Mouse (Mus musculus) kidney, embryonic 16.5 days (tissue): ENCODE measurements around the gene Bcl2. TPM values are rescaled to one million over a fixed set of nuclear protein-coding genes. Genes with fewer than 3 reads are reported as not detected.

Experiments
- ATAC-seq: fragments of 200-750 bp; cut with Nextera tagmentation; 2 replicates; pipeline ENCODE4 v1.8.0; 2017; ENCODE audit warnings: moderate TSS enrichment; ENCODE audit not compliant: low FRiP score, low TSS enrichment
- H3K27ac ChIP-seq: fragments of 300-500 bp; sonication (generic); 2 replicates; pipeline ENCODE4 v1.5.1; 2014; ENCODE audit warnings: low read length
- H3K27me3 ChIP-seq: fragments of 300-500 bp; sonication (generic); 2 replicates; pipeline ENCODE4 v1.6.1; 2014; ENCODE audit warnings: low read length, control low read depth, mixed read lengths; ENCODE audit not compliant: insufficient read depth
- H3K36me3 ChIP-seq: fragments of 300-500 bp; sonication (generic); 2 replicates; pipeline ENCODE4 v1.6.1; 2014; ENCODE audit warnings: low read length, control low read depth, mixed read lengths; ENCODE audit not compliant: insufficient read depth
- H3K4me1 ChIP-seq: fragments of 300-500 bp; sonication (generic); 2 replicates; pipeline ENCODE4 v1.6.1; 2014; ENCODE audit warnings: low read length, control low read depth, mixed read lengths; ENCODE audit not compliant: insufficient read depth
- H3K4me2 ChIP-seq: fragments of 300-500 bp; sonication (generic); replicated peaks from 2 replicates; pipeline ENCODE4 v1.6.1; 2014; ENCODE audit warnings: low read depth, low read length
- H3K4me3 ChIP-seq: fragments of 300-500 bp; sonication (generic); 2 replicates; pipeline ENCODE4 v1.5.1; 2014; ENCODE audit warnings: mild to moderate bottlenecking, low read length
- H3K9ac ChIP-seq: fragments of 300-500 bp; sonication (generic); replicated peaks from 2 replicates; pipeline ENCODE4 v1.6.1; 2014; ENCODE audit warnings: low read length
- H3K9me3 ChIP-seq: fragments of 300-500 bp; sonication (generic); 2 replicates; pipeline ENCODE4 v1.6.1; 2016; ENCODE audit warnings: low read length, control low read depth
- WGBS: fragments of 180-500 bp; shearing (Covaris S2); extraction: QIAGEN DNeasy Blood & Tissue Kit; methylation state at CpG from one replicate; pipeline ENCODE4 v1.1.7; 2014; 5-methylcytosine and 5-hydroxymethylcytosine counted together
- polyA plus RNA-seq: library from polyadenylated mRNA; unstranded; fragments of >200 nt; fragmentation: Nextera tagmentation; extraction: Ambion mirVana; gene quantifications from 2 replicates; pipeline ENCODE4 v1.2.1, GENCODE M21; 2015

Gene Bcl2
- polyA plus RNA-seq, 1 experiment from 2014 or later: 20.4 TPM

GRCm38 (mm10) chr1:106585349-106585748 is 128.7 kb downstream of the Bcl2 start:
- peak overlapping the region; percentile 97 for H3K27ac ChIP-seq
- H3K4me1 ChIP-seq: peaks cover 56% of the 10 kb centered on the region
- H3K36me3 ChIP-seq: no peaks in the 10 kb centered on the region
- H3K4me2 ChIP-seq: no peak overlapping the region
- no peak for ATAC-seq
- no peaks in the 10 kb centered on the region for H3K9me3 ChIP-seq
- no peaks in the 10 kb centered on the region for H3K27me3 ChIP-seq
- no peak overlapping the region for H3K9ac ChIP-seq
- H3K4me3 ChIP-seq: no peak overlapping the region

GRCm38 (mm10) chr1:106584824-106585223 is 129.2 kb downstream of the Bcl2 start:
- H3K36me3 ChIP-seq: no peaks in the 10 kb centered on the region
- no peaks in the 10 kb centered on the region for H3K27me3 ChIP-seq
- H3K9ac ChIP-seq: no peak overlapping the region
- peak overlapping the region; percentile 97 for H3K27ac ChIP-seq
- no peak for ATAC-seq
- WGBS: 82% methylated on average over 2 of the region's 2 CpGs
- H3K4me2 ChIP-seq: no peak overlapping the region
- no peak overlapping the region for H3K4me3 ChIP-seq
- H3K9me3 ChIP-seq: no peaks in the 10 kb centered on the region
- H3K4me1 ChIP-seq: peaks cover 56% of the 10 kb centered on the region

- no peak overlapping the region for H3K4me2 ChIP-seq
- H3K36me3 ChIP-seq: no peaks in the 10 kb centered on the region
- peaks cover 50% of the 10 kb centered on the region for H3K4me1 ChIP-seq
- no peaks in the 10 kb centered on the region for H3K27me3 ChIP-seq
- peak overlapping the region; percentile 97 for H3K27ac ChIP-seq
- 81% methylated on average over 4 of the region's 4 CpGs for WGBS
- H3K9me3 ChIP-seq: no peaks in the 10 kb centered on the region
- peak; percentile 76 for ATAC-seq
- no peak overlapping the region for H3K9ac ChIP-seq
- no peak overlapping the region for H3K4me3 ChIP-seq
Observed at GRCm38 (mm10) chr1:106584273-106584672, 129.8 kb downstream of the Bcl2 start.

- peak overlapping the region; percentile 97 for H3K27ac ChIP-seq
- H3K4me1 ChIP-seq: peaks cover 43% of the 10 kb centered on the region
- no peaks in the 10 kb centered on the region for H3K27me3 ChIP-seq
- no peak overlapping the region for H3K4me3 ChIP-seq
- 0 out of 2 replicates have a peak overlapping the region, but pooled peaks have one; percentile 27 for H3K9ac ChIP-seq
- no peak overlapping the region; the same call in 1 of the 2 replicates for H3K4me2 ChIP-seq
- no peaks in the 10 kb centered on the region for H3K9me3 ChIP-seq
- H3K36me3 ChIP-seq: no peaks in the 10 kb centered on the region
- WGBS: 35% methylated on average over 14 of the region's 14 CpGs
- peak; percentile 53 for ATAC-seq
Observed at GRCm38 (mm10) chr1:106583245-106584241, 130.5 kb downstream of the Bcl2 start.

GRCm38 (mm10) chr1:106582810-106583209 is 131.3 kb downstream of the Bcl2 start:
- Histone ChIP-seq H3K9me3 (no peaks in the 10 kb centered on the region), H3K4me3 (no peak overlapping the region), H3K27ac (peak overlapping the region; percentile 97), H3K9ac (no peak overlapping the region), H3K4me2 (no peak overlapping the region), H3K4me1 (peaks cover 43% of the 10 kb centered on the region), H3K27me3 (no peaks in the 10 kb centered on the region), H3K36me3 (no peaks in the 10 kb centered on the region)
- no peak for ATAC-seq
- 64% methylated on average over 3 of the region's 3 CpGs for WGBS

- no peak for ATAC-seq
- peaks cover 37% of the 10 kb centered on the region for H3K4me1 ChIP-seq
- H3K27ac ChIP-seq: no peak overlapping the region
- no peaks in the 10 kb centered on the region for H3K36me3 ChIP-seq
- no peak overlapping the region for H3K4me2 ChIP-seq
- H3K9ac ChIP-seq: no peak overlapping the region
- no peak overlapping the region for H3K4me3 ChIP-seq
- no peaks in the 10 kb centered on the region for H3K9me3 ChIP-seq
- no peaks in the 10 kb centered on the region for H3K27me3 ChIP-seq
- WGBS: 58% methylated on average over 2 of the region's 2 CpGs
Observed at GRCm38 (mm10) chr1:106581812-106582211, 132.3 kb downstream of the Bcl2 start.

GRCm38 (mm10) chr1:106579768-106580167 is 134.3 kb downstream of the Bcl2 start:
- ATAC-seq: no peak
- Histone ChIP-seq H3K9me3 (no peaks in the 10 kb centered on the region), H3K36me3 (no peaks in the 10 kb centered on the region), H3K4me2 (no peak overlapping the region), H3K4me1 (peaks cover 30% of the 10 kb centered on the region), H3K27ac (no peak overlapping the region), H3K4me3 (no peak overlapping the region), H3K27me3 (no peaks in the 10 kb centered on the region), H3K9ac (no peak overlapping the region)
- 84% methylated on average over 1 of the region's 1 CpGs for WGBS

GRCm38 (mm10) chr1:106572506-106572905 is 141.6 kb downstream of the Bcl2 start:
- Histone ChIP-seq H3K36me3 (no peaks in the 10 kb centered on the region), H3K4me1 (peaks cover 14% of the 10 kb centered on the region), H3K27me3 (no peaks in the 10 kb centered on the region), H3K27ac (no peak overlapping the region), H3K9ac (no peak overlapping the region), H3K4me3 (no peak overlapping the region), H3K4me2 (no peak overlapping the region), H3K9me3 (no peaks in the 10 kb centered on the region)
- ATAC-seq: no peak
- 90% methylated on average over 2 of the region's 2 CpGs for WGBS

- Histone ChIP-seq H3K27me3 (no peaks in the 10 kb centered on the region), H3K4me1 (peaks cover 29% of the 10 kb centered on the region), H3K9me3 (no peaks in the 10 kb centered on the region), H3K9ac (no peak overlapping the region), H3K4me2 (no peak overlapping the region), H3K27ac (no peak overlapping the region), H3K36me3 (no peaks in the 10 kb centered on the region), H3K4me3 (no peak overlapping the region)
- WGBS: 92% methylated on average over 1 of the region's 1 CpGs
- ATAC-seq: no peak
Observed at GRCm38 (mm10) chr1:106570870-106571269, 143.2 kb downstream of the Bcl2 start.

GRCm38 (mm10) chr1:106570366-106570765 is 143.7 kb downstream of the Bcl2 start:
- 58% methylated on average over 6 of the region's 6 CpGs for WGBS
- Histone ChIP-seq H3K27me3 (no peaks in the 10 kb centered on the region), H3K9ac (no peak overlapping the region), H3K4me3 (no peak overlapping the region), H3K4me2 (no peak overlapping the region), H3K9me3 (no peaks in the 10 kb centered on the region), H3K27ac (peak overlapping the region; percentile 16; the same call in 1 of the 2 replicates), H3K36me3 (no peaks in the 10 kb centered on the region), H3K4me1 (peaks cover 34% of the 10 kb centered on the region)
- no peak for ATAC-seq
